Mouse (Mus musculus) heart, embryonic 11.5 days (tissue): ENCODE data around the gene Suclg1. TPM values are rescaled to one million over a fixed set of nuclear protein-coding genes. Genes with fewer than 3 reads are reported as not detected.

Experiments
- ATAC-seq: fragments of 200-750 bp; cut with Nextera tagmentation; replicated peaks from 2 replicates; pipeline ENCODE4 v1.8.0; 2017; ENCODE audit warnings: moderate library complexity; ENCODE audit not compliant: insufficient number of reproducible peaks, low FRiP score, low TSS enrichment
- H3K27ac ChIP-seq: fragments of 300-500 bp; sonication (generic); 2 replicates; pipeline ENCODE4 v1.5.1; 2014; ENCODE audit warnings: mild to moderate bottlenecking, low read depth, low read length
- H3K27me3 ChIP-seq: fragments of 300-500 bp; sonication (generic); 2 replicates; pipeline ENCODE4 v1.6.1; 2014; ENCODE audit warnings: mild to moderate bottlenecking, low read length, mixed read lengths; ENCODE audit not compliant: control insufficient read depth, insufficient read depth
- H3K36me3 ChIP-seq: fragments of 300-500 bp; sonication (generic); 2 replicates; pipeline ENCODE4 v1.6.1; 2014; ENCODE audit warnings: mild to moderate bottlenecking, low read length, moderate library complexity, mixed read lengths; ENCODE audit not compliant: control insufficient read depth, insufficient read depth
- H3K4me1 ChIP-seq: fragments of 300-500 bp; sonication (generic); 2 replicates; pipeline ENCODE4 v1.6.1; 2014; ENCODE audit warnings: low read length; ENCODE audit not compliant: control insufficient read depth, insufficient read depth
- H3K4me2 ChIP-seq: fragments of 300-500 bp; sonication (generic); 2 replicates; pipeline ENCODE4 v1.6.1; 2014; ENCODE audit warnings: mild to moderate bottlenecking, moderate library complexity
- H3K4me3 ChIP-seq: fragments of 300-500 bp; sonication (generic); 2 replicates; pipeline ENCODE4 v1.5.1; 2014; ENCODE audit warnings: low read depth, low read length
- H3K9ac ChIP-seq: fragments of 300-500 bp; sonication (generic); 2 replicates; pipeline ENCODE4 v1.6.1; 2014; ENCODE audit warnings: mild to moderate bottlenecking, low read depth, low read length, moderate library complexity
- H3K9me3 ChIP-seq: fragments of 300-500 bp; sonication (generic); replicated peaks from 2 replicates; pipeline ENCODE4 v1.6.1; 2016; ENCODE audit warnings: low read length; ENCODE audit not compliant: control insufficient read depth
- WGBS: fragments of 180-500 bp; shearing (Covaris S2); extraction: QIAGEN DNeasy Blood & Tissue Kit; methylation state at CpG from one replicate; pipeline ENCODE4 v1.1.7; 2014; ENCODE audit not compliant: insufficient replicate concordance; 5-methylcytosine and 5-hydroxymethylcytosine counted together
- polyA plus RNA-seq: library from polyadenylated mRNA; unstranded; fragments of >200 nt; fragmentation: Nextera tagmentation; extraction: Ambion mirVana; gene quantifications from 2 replicates; pipeline ENCODE4 v1.2.1, GENCODE M21; 2014

Suclg1 gene
- polyA plus RNA-seq, 1 experiment from 2014 or later: 264 TPM

DNA sequence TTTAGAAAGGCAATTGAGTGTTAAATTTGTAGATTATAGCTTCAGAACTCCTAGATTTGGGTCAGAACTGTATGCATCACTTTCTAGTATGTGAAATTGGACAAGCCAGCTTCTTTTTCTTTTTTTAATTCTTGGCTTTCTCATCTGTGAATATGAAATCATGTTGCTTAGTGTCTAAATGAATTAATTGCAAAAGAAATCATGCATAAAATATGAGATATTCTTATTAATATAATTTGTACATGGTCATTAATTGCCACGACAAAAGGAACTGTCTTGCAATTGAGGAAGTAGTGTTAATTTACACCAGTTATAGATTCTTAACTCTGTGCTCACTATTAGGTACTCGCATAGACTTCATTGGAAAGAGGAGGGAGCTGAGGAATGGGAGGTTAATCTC, 74.1 kb downstream of the Suclg1 start:
- Histone ChIP-seq H3K9ac (no peak overlapping the region), H3K4me1 (no peaks in the 10 kb centered on the region), H3K27me3 (no peaks in the 10 kb centered on the region), H3K4me3 (no peak overlapping the region), H3K9me3 (no peaks in the 10 kb centered on the region), H3K4me2 (no peak overlapping the region), H3K27ac (no peak overlapping the region), H3K36me3 (no peaks in the 10 kb centered on the region)
- 67% methylated on average over 2 of the region's 2 CpGs for WGBS
- no peak for ATAC-seq

Other genes with a start within 250 kb of the Suclg1 start
- 0.03 TPM in 1 of 2 replicates, not detected in the other for gene Dnah6, start 26.7 kb upstream of the Suclg1 start, polyA plus RNA-seq
- not detected in 2 replicates for gene 4931417E11Rik, start 221.3 kb downstream of the Suclg1 start, polyA plus RNA-seq